11 mouse cellular contexts compared by ENCODE assay signal in genomic region chr13:83064727-83065126, GRCm38 (mm10).
DNase-seq lines count a peak whose midpoint lies in the region; ATAC-seq and TF ChIP-seq lines count a peak whose summit lies in the region.
"Had no signal": no experiment of that assay in that cellular context is flagged by ENCODE, and none has a peak within 500 bp of the region (broad histone marks: within the 10 kb centered on the region; RNA-seq: fewer than 3 reads in every experiment).

No protein-coding gene starts in this region.

- H3K27ac ChIP-seq in gastrocnemius, adult 2 months: peak overlapping the region; percentile 76
- peak overlapping the region; percentile 47; the same call in 1 of the 2 replicates for H3K27ac ChIP-seq in spleen, adult 2 months (ENCODE audit: insufficient read depth, low read length)
- no peak overlapping the region for H3K27ac ChIP-seq in liver, embryonic 14.5 days
- no peak overlapping the region for H3K27ac ChIP-seq in forebrain, postnatal 0 days (ENCODE audit: low read depth, low read length)
- H3K27ac ChIP-seq in forebrain, embryonic 10.5 days: no peak overlapping the region
- H3K27ac ChIP-seq: forebrain, embryonic 13.5 days; limb, embryonic 12.5 days; midbrain, embryonic 15.5 days had no signal

- TF ChIP-seq EP300 in liver, embryonic 14.5 days (IDR thresholded peaks at IDR 0.05; ENCODE audit: low read depth): no peak

- H3K9me3 ChIP-seq in liver, embryonic 14.5 days (ENCODE audit: control insufficient read depth, low read length): no peaks in the 10 kb centered on the region
- H3K9me3 ChIP-seq in forebrain, postnatal 0 days (ENCODE audit: low read length): no peaks in the 10 kb centered on the region
- H3K9me3 ChIP-seq in forebrain, embryonic 10.5 days: no peaks in the 10 kb centered on the region
- H3K9me3 ChIP-seq: forebrain, embryonic 13.5 days; limb, embryonic 12.5 days; midbrain, embryonic 15.5 days had no signal

- 17% methylated on average over 5 of the region's 5 CpGs for WGBS in spleen, adult 2 months
- WGBS in liver, embryonic 14.5 days (ENCODE audit: insufficient replicate concordance): 15% methylated on average over 5 of the region's 5 CpGs
- 78% methylated on average over 5 of the region's 5 CpGs for WGBS in forebrain, postnatal 0 days
- 92% methylated on average over 5 of the region's 5 CpGs for WGBS in forebrain, embryonic 10.5 days

- ATAC-seq in liver, embryonic 14.5 days (ENCODE audit: insufficient read depth): no peak
- no peak for ATAC-seq in forebrain, postnatal 0 days
- no peak for ATAC-seq in activated CD4-positive, CD25-positive, alpha-beta regulatory T cell, adult 4 months
- ATAC-seq: forebrain, embryonic 13.5 days; midbrain, embryonic 15.5 days had no signal

- no peak for TF ChIP-seq POLR2A in spleen, adult 2 months (IDR thresholded peaks at IDR 0.05; ENCODE audit: low read depth, low read length)

- H3K9ac ChIP-seq in liver, embryonic 14.5 days (replicated peaks): no peak overlapping the region
- H3K9ac ChIP-seq in forebrain, postnatal 0 days: no peak overlapping the region
- H3K9ac ChIP-seq: forebrain, embryonic 13.5 days; limb, embryonic 12.5 days; midbrain, embryonic 15.5 days had no signal

- no peaks in the 10 kb centered on the region for H3K27me3 ChIP-seq in spleen, adult 2 months (ENCODE audit: control insufficient read depth, insufficient read depth, low read length)
- no peaks in the 10 kb centered on the region for H3K27me3 ChIP-seq in liver, embryonic 14.5 days (ENCODE audit: control insufficient read depth, insufficient read depth, low read length)
- H3K27me3 ChIP-seq in forebrain, postnatal 0 days (ENCODE audit: insufficient read depth, low read length): no peaks in the 10 kb centered on the region
- H3K27me3 ChIP-seq in forebrain, embryonic 10.5 days (ENCODE audit: poor library complexity, severe bottlenecking): no peaks in the 10 kb centered on the region
- H3K27me3 ChIP-seq: forebrain, embryonic 13.5 days; limb, embryonic 12.5 days; midbrain, embryonic 15.5 days had no signal

- peaks cover 5% of the 10 kb centered on the region for H3K4me1 ChIP-seq in spleen, adult 2 months (ENCODE audit: control insufficient read depth, insufficient read depth, insufficient read length)
- H3K4me1 ChIP-seq in liver, embryonic 14.5 days (replicated peaks; ENCODE audit: control insufficient read depth in 2 of 2, insufficient read depth in 2 of 2, low read length in 1 of 2): no peaks in the 10 kb centered on the region
- H3K4me1 ChIP-seq in forebrain, postnatal 0 days (ENCODE audit: insufficient read depth): no peaks in the 10 kb centered on the region
- no peaks in the 10 kb centered on the region for H3K4me1 ChIP-seq in forebrain, embryonic 10.5 days
- H3K4me1 ChIP-seq: forebrain, embryonic 13.5 days; midbrain, embryonic 15.5 days had no signal

- TF ChIP-seq CTCF in gastrocnemius, adult 2 months (IDR thresholded peaks at IDR 0.05): no peak
- no peak for TF ChIP-seq CTCF in spleen, adult 2 months (IDR thresholded peaks at IDR 0.05; ENCODE audit: extremely low read depth, insufficient read depth, insufficient read length, insufficient replicate concordance)
- TF ChIP-seq CTCF in liver, embryonic 14.5 days (IDR thresholded peaks at IDR 0.05; ENCODE audit: low read depth): no peak
- no peak for TF ChIP-seq CTCF in forebrain, postnatal 0 days (IDR thresholded peaks at IDR 0.05; ENCODE audit: low read depth)

- peak overlapping the region; percentile 14; the same call in 1 of the 2 replicates for H3K4me3 ChIP-seq in gastrocnemius, adult 2 months
- no peak overlapping the region for H3K4me3 ChIP-seq in spleen, adult 2 months (ENCODE audit: extremely low read depth, insufficient read depth, insufficient read length)
- no peak overlapping the region for H3K4me3 ChIP-seq in liver, embryonic 14.5 days (ENCODE audit: insufficient read depth in 1 of 2, low read depth in 2 of 2, low read length in 2 of 2)
- no peak overlapping the region for H3K4me3 ChIP-seq in forebrain, postnatal 0 days (ENCODE audit: low read depth, low read length)
- H3K4me3 ChIP-seq in forebrain, embryonic 10.5 days: no peak overlapping the region
- H3K4me3 ChIP-seq: forebrain, embryonic 13.5 days; limb, embryonic 12.5 days; midbrain, embryonic 15.5 days had no signal

- no peaks in the 10 kb centered on the region for H3K36me3 ChIP-seq in spleen, adult 2 months (ENCODE audit: control insufficient read depth, insufficient read depth, low read length)
- no peaks in the 10 kb centered on the region for H3K36me3 ChIP-seq in liver, embryonic 14.5 days (replicated peaks; ENCODE audit: control insufficient read depth, insufficient read depth, low read depth)
- H3K36me3 ChIP-seq in forebrain, postnatal 0 days (ENCODE audit: insufficient read depth): no peaks in the 10 kb centered on the region
- H3K36me3 ChIP-seq in forebrain, embryonic 10.5 days (replicated peaks): no peaks in the 10 kb centered on the region
- H3K36me3 ChIP-seq: limb, embryonic 12.5 days; midbrain, embryonic 15.5 days had no signal

- H3K4me2 ChIP-seq in liver, embryonic 14.5 days (ENCODE audit: low read depth): no peak overlapping the region
- H3K4me2 ChIP-seq in forebrain, postnatal 0 days (ENCODE audit: low read depth): no peak overlapping the region
- H3K4me2 ChIP-seq: forebrain, embryonic 13.5 days; limb, embryonic 12.5 days; midbrain, embryonic 15.5 days had no signal

- intact Hi-C loops in gastrocnemius, adult 2 months (cut with DNase I): loop anchor here (1.0 to 10.0 kb wide), 2 partner anchors 143 to 420 kb away; no protein-coding TSS in a partner anchor

- DNase-seq in gastrocnemius, adult 2 months: peak; percentile 73
- no peak for DNase-seq in gastrocnemius, postnatal 10 days
- DNase-seq in spleen, adult 2 months (ENCODE audit: low read depth in 1 of 2, low spot score in 2 of 2): no peak
- no peak for DNase-seq in spleen, postnatal 4 days (ENCODE audit: low spot score in 2 of 2)
- DNase-seq in liver, embryonic 14.5 days (ENCODE audit: low read depth in 3 of 3, low spot score in 3 of 3): peak in 2 of 3 experiments; percentile 5 to 13
- no peak for DNase-seq in forebrain, postnatal 0 days
- no peak for DNase-seq in forebrain, embryonic 10.5 days (ENCODE audit: extremely low spot score, low spot score)

Comparison
In these comparisons a context has a peak if more than half of its experiments do, and no peak if none do; other contexts are left out.
1. DNase-seq: peak in gastrocnemius, adult 2 months (single experiment) and liver, embryonic 14.5 days (2 of 3); none in gastrocnemius, postnatal 10 days (single experiment), spleen, adult 2 months (0 of 2), spleen, postnatal 4 days (0 of 2), forebrain, postnatal 0 days (single experiment) and forebrain, embryonic 10.5 days (single experiment).
2. H3K27ac ChIP-seq: peak in gastrocnemius, adult 2 months (single experiment) and spleen, adult 2 months (single experiment); none in liver, embryonic 14.5 days (single experiment), forebrain, postnatal 0 days (single experiment) and forebrain, embryonic 10.5 days (single experiment).